ENCODE assay signal across 8 mouse cellular contexts in the genomic region with DNA sequence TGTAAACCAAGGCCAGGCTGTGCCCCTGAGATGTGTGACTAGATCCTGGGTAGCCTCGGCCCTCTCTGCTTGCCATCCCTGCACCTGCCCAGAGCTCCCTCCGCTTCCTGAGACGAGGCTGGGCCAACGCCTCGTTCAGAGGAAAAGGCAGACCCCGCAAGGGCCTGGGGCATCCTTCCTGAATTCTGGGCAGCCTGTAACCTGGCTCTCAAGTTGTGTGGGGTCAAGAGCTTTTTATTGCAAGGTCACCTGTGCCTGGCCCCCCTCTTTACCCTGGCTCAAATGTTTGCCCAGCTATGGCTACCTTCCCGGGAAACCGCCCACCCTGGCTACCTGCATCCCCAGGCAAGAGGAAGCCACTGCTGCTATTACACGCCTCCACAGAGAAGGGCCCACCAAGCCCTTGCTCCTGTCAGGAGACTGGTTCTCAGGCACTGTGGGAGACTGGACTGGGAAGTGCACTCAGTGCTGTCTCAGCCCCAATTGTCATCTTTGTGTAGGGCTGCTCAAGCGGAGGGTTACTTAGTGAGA. TPM values are rescaled to one million over a fixed set of nuclear protein-coding genes. Genes with fewer than 3 reads are reported as not detected.
DNase-seq lines count a peak whose midpoint lies in the region; ATAC-seq and TF ChIP-seq lines count a peak whose summit lies in the region.

No protein-coding gene starts in this region.

- DNase-seq in kidney, postnatal 14 days = no peak
- DNase-seq in forebrain, postnatal 0 days = no peak
- peak; percentile 30 for DNase-seq in liver
- DNase-seq in left cerebral cortex, adult 8-10 months (ENCODE audit: low spot score in 2 of 2) = no peak
- no peak for DNase-seq in layer of hippocampus, postnatal 36 days

- peak overlapping the region; percentile 76 for H3K9ac ChIP-seq in kidney, embryonic 14.5 days (ENCODE audit: low read depth, low read length)
- H3K9ac ChIP-seq in forebrain, postnatal 0 days = peak overlapping the region; percentile 63

- H3K9me3 ChIP-seq in kidney, embryonic 14.5 days (ENCODE audit: control insufficient read depth, low read length) = no peaks in the 10 kb centered on the region
- H3K9me3 ChIP-seq in forebrain, postnatal 0 days (ENCODE audit: low read length) = no peaks in the 10 kb centered on the region

- 25% methylated on average over 10 of the region's 10 CpGs for WGBS in kidney, embryonic 14.5 days
- 20% methylated on average over 10 of the region's 10 CpGs for WGBS in forebrain, postnatal 0 days
- WGBS in small intestine, adult 2 months = 24% methylated on average over 10 of the region's 10 CpGs

- H3K36me3 ChIP-seq in kidney, embryonic 14.5 days (ENCODE audit: control insufficient read depth, insufficient read depth, low read length) = no peaks in the 10 kb centered on the region
- H3K36me3 ChIP-seq in forebrain, postnatal 0 days (ENCODE audit: insufficient read depth) = no peaks in the 10 kb centered on the region
- peaks cover 2% of the 10 kb centered on the region; the same call in 1 of the 2 replicates for H3K36me3 ChIP-seq in small intestine, adult 2 months (ENCODE audit: control insufficient read depth, insufficient read depth, low read length)

- no peak for TF ChIP-seq CTCF in forebrain, postnatal 0 days (IDR thresholded peaks at IDR 0.05; ENCODE audit: low read depth)
- no peak for TF ChIP-seq CTCF in small intestine, adult 2 months (IDR thresholded peaks at IDR 0.05; ENCODE audit: extremely low read depth, insufficient read length, insufficient replicate concordance, low read depth, low read length)

- peak overlapping the region; percentile 65 for H3K4me3 ChIP-seq in kidney, embryonic 14.5 days (ENCODE audit: low read length)
- H3K4me3 ChIP-seq in brown adipose tissue, adult 24 weeks (ENCODE audit: insufficient read depth, low read depth, low read length) = peak overlapping the region; percentile 60
- peak overlapping the region; percentile 48 for H3K4me3 ChIP-seq in forebrain, postnatal 0 days (ENCODE audit: low read depth, low read length)
- H3K4me3 ChIP-seq in small intestine, adult 2 months (ENCODE audit: low read depth, low read length) = peak overlapping the region; percentile 62

- peak; percentile 44 for ATAC-seq in kidney, embryonic 14.5 days (ENCODE audit: low FRiP score, low TSS enrichment)
- peak; percentile 27 for ATAC-seq in forebrain, postnatal 0 days

- no peaks in the 10 kb centered on the region for H3K27me3 ChIP-seq in kidney, embryonic 14.5 days (ENCODE audit: control insufficient read depth, insufficient read depth, low read length)
- H3K27me3 ChIP-seq in forebrain, postnatal 0 days (ENCODE audit: insufficient read depth, low read length) = no peaks in the 10 kb centered on the region
- H3K27me3 ChIP-seq in small intestine, adult 2 months (ENCODE audit: control insufficient read depth, insufficient read depth, low read length) = no peaks in the 10 kb centered on the region

- no peak for TF ChIP-seq POLR2A in small intestine, adult 2 months (IDR thresholded peaks at IDR 0.05; ENCODE audit: low read depth, low read length)

- peak overlapping the region; percentile 89 for H3K27ac ChIP-seq in kidney, embryonic 14.5 days (ENCODE audit: low read depth, low read length)
- H3K27ac ChIP-seq in brown adipose tissue, adult 24 weeks (replicated peaks; ENCODE audit: low read depth, low read length) = peak overlapping the region; percentile 79
- H3K27ac ChIP-seq in forebrain, postnatal 0 days (ENCODE audit: low read depth, low read length) = peak overlapping the region; percentile 85
- peak overlapping the region; percentile 75 for H3K27ac ChIP-seq in small intestine, adult 2 months (ENCODE audit: insufficient read depth, low read depth, low read length)

- peaks cover 15% of the 10 kb centered on the region for H3K4me1 ChIP-seq in kidney, embryonic 14.5 days (ENCODE audit: control insufficient read depth, insufficient read depth, low read length)
- peaks cover 3% of the 10 kb centered on the region; the same call in 1 of the 2 replicates for H3K4me1 ChIP-seq in brown adipose tissue, adult 24 weeks (ENCODE audit: control insufficient read depth, insufficient read depth, insufficient read length, low read length)
- peaks cover 14% of the 10 kb centered on the region for H3K4me1 ChIP-seq in forebrain, postnatal 0 days (ENCODE audit: insufficient read depth)
- peaks cover 20% of the 10 kb centered on the region for H3K4me1 ChIP-seq in small intestine, adult 2 months (ENCODE audit: control insufficient read depth, insufficient read depth, insufficient read length, low read length)

- peak overlapping the region; percentile 81 for H3K4me2 ChIP-seq in kidney, embryonic 14.5 days (replicated peaks; ENCODE audit: low read depth, low read length)
- peak overlapping the region; percentile 66 for H3K4me2 ChIP-seq in forebrain, postnatal 0 days (ENCODE audit: low read depth)

RNA-seq across cellular contexts. Expression of a gene that starts 1.9 kb away (rescaled TPM):
- 11.5 and 15.9 TPM in 2 replicates for polyA plus RNA-seq in kidney, embryonic 14.5 days (2014; fragmentation: Nextera tagmentation; extraction: Ambion mirVana)
- 54.3 and 54.8 TPM in 2 replicates for polyA plus RNA-seq in brown adipose tissue, adult 24 weeks (2012; ENCODE audit: insufficient read depth, insufficient read length, missing spikeins)
- total RNA-seq in forebrain, postnatal 0 days (2014; rRNA removed) = 10.1 and 11.8 TPM in 2 replicates
- polyA plus RNA-seq in forebrain, postnatal 0 days (2015; fragmentation: Nextera tagmentation; extraction: Ambion mirVana) = 12.4 and 14.2 TPM in 2 replicates
- polyA plus RNA-seq in small intestine, adult 2 months (2012; rRNA removed) = 22.4 and 26.6 TPM in 2 replicates
- 10 to 100 TPM; 67.7 to 84.0 (median 72.4) TPM for total RNA-seq in left cerebral cortex, adult 8-10 months (2022)
- 100 to 1,000 TPM; 118 TPM for total RNA-seq in layer of hippocampus, postnatal 36 days (2021)

RNA-seq across cellular contexts. Expression of a gene that starts 26.1 kb away (rescaled TPM):
- 1.1 and 1.2 TPM in 2 replicates for polyA plus RNA-seq in kidney, embryonic 14.5 days (2014; fragmentation: Nextera tagmentation; extraction: Ambion mirVana)
- 0.63 TPM in 1 of 2 replicates, not detected in the other for polyA plus RNA-seq in brown adipose tissue, adult 24 weeks (2012; ENCODE audit: insufficient read depth, insufficient read length, missing spikeins)
- total RNA-seq in forebrain, postnatal 0 days (2014; rRNA removed) = 4.4 and 5.8 TPM in 2 replicates
- polyA plus RNA-seq in forebrain, postnatal 0 days (2015; fragmentation: Nextera tagmentation; extraction: Ambion mirVana) = 2.9 and 3.4 TPM in 2 replicates
- 23.7 and 84.2 TPM in 2 replicates for polyA plus RNA-seq in small intestine, adult 2 months (2012; rRNA removed)
- total RNA-seq in left cerebral cortex, adult 8-10 months (2022) = 10 to 100 TPM; 35.3 to 36.8 (median 36.4) TPM
- 10 to 100 TPM; 52.5 to 57.4 TPM for total RNA-seq in layer of hippocampus, postnatal 36 days (2021)

RNA-seq across cellular contexts. Expression of a gene that starts 32.5 kb away (rescaled TPM):
- not detected in 2 replicates for polyA plus RNA-seq in kidney, embryonic 14.5 days (2014; fragmentation: Nextera tagmentation; extraction: Ambion mirVana)
- polyA plus RNA-seq in brown adipose tissue, adult 24 weeks (2012; ENCODE audit: insufficient read depth, insufficient read length, missing spikeins) = not detected in 2 replicates
- total RNA-seq in forebrain, postnatal 0 days (2014; rRNA removed) = 3.6 and 4.7 TPM in 2 replicates
- 2.1 and 3.8 TPM in 2 replicates for polyA plus RNA-seq in forebrain, postnatal 0 days (2015; fragmentation: Nextera tagmentation; extraction: Ambion mirVana)
- not detected in 2 replicates for polyA plus RNA-seq in small intestine, adult 2 months (2012; rRNA removed)
- total RNA-seq in left cerebral cortex, adult 8-10 months (2022) = 1 to 10 TPM; 1.0 to 1.7 (median 1.4) TPM
- total RNA-seq in layer of hippocampus, postnatal 36 days (2021) = 1 to 10 TPM; 1.1 to 1.2 TPM

RNA-seq across cellular contexts. Expression of a gene that starts 37.8 kb away (rescaled TPM):
- 21.0 and 28.3 TPM in 2 replicates for polyA plus RNA-seq in kidney, embryonic 14.5 days (2014; fragmentation: Nextera tagmentation; extraction: Ambion mirVana)
- 5.9 and 8.4 TPM in 2 replicates for polyA plus RNA-seq in brown adipose tissue, adult 24 weeks (2012; ENCODE audit: insufficient read depth, insufficient read length, missing spikeins)
- 73.9 and 90.1 TPM in 2 replicates for total RNA-seq in forebrain, postnatal 0 days (2014; rRNA removed)
- 37.4 and 45.4 TPM in 2 replicates for polyA plus RNA-seq in forebrain, postnatal 0 days (2015; fragmentation: Nextera tagmentation; extraction: Ambion mirVana)
- polyA plus RNA-seq in small intestine, adult 2 months (2012; rRNA removed) = 13.9 and 20.6 TPM in 2 replicates
- total RNA-seq in left cerebral cortex, adult 8-10 months (2022) = 10 to 100 TPM; 24.8 to 35.0 (median 31.1) TPM
- total RNA-seq in layer of hippocampus, postnatal 36 days (2021) = 10 to 100 TPM; 32.4 to 35.7 TPM
